Mouse (Mus musculus): ENCODE results near the gene Pfkl. TPM values are rescaled to one million over a fixed set of nuclear protein-coding genes. Genes with fewer than 3 reads are reported as not detected.

Gene Pfkl
- polyA plus RNA-seq, 1 experiment from 2014 or later, result 107 TPM

GRCm38 (mm10) chr10:78009184-78009944 lies 519 bp downstream of the Pfkl start:
- under 1% methylated on average over 59 of the region's 59 CpGs for WGBS
- ATAC-seq (replicated peaks), result peak; percentile 97
- H3K36me3 ChIP-seq, result no peaks in the 10 kb centered on the region
- peak overlapping the region; percentile 92 for H3K9ac ChIP-seq (replicated peaks)
- H3K27ac ChIP-seq (replicated peaks), result peak overlapping the region; percentile 95
- no peaks in the 10 kb centered on the region for H3K27me3 ChIP-seq
- H3K4me3 ChIP-seq, result peak overlapping the region; percentile 95
- H3K4me1 ChIP-seq, result peaks cover 28% of the 10 kb centered on the region
- H3K9me3 ChIP-seq, result no peaks in the 10 kb centered on the region
- peak overlapping the region; percentile 81 for H3K4me2 ChIP-seq (replicated peaks)

DNA sequence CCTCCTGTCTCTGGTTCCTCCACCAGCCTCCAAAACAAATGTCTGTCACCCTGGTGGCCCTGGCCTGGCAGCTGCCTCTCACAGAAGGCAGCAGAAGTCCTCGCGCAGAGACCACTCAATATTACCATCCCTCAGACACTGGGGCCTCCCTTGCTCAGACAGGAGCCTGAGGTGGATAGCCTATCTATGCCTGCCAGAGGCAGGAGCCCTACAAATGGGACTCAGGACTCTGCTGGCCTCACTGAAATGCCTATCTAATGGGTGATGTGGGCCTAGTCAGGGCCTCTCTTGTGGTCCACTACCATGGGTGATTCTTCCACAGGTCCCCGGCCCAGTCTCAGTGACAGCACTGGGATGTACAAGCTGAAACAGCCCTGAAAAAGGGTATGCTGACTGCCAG lies 1.7 kb downstream of the Pfkl start:
- H3K9ac ChIP-seq (replicated peaks), result peak overlapping the region; percentile 92
- no peak for ATAC-seq (replicated peaks)
- H3K4me2 ChIP-seq (replicated peaks), result peak overlapping the region; percentile 81
- H3K36me3 ChIP-seq, result no peaks in the 10 kb centered on the region
- peak overlapping the region; percentile 95 for H3K4me3 ChIP-seq
- no peaks in the 10 kb centered on the region for H3K27me3 ChIP-seq
- peaks cover 28% of the 10 kb centered on the region for H3K4me1 ChIP-seq
- H3K27ac ChIP-seq (replicated peaks), result no peak overlapping the region
- H3K9me3 ChIP-seq, result no peaks in the 10 kb centered on the region
- WGBS, result 81% methylated on average over 3 of the region's 3 CpGs

GRCm38 (mm10) chr10:78007203-78007602 lies 2.7 kb downstream of the Pfkl start:
- Histone ChIP-seq H3K4me1 (peaks cover 28% of the 10 kb centered on the region), H3K4me3 (no peak overlapping the region), H3K9me3 (no peaks in the 10 kb centered on the region), H3K9ac (replicated peaks) (no peak overlapping the region), H3K27ac (replicated peaks) (no peak overlapping the region), H3K4me2 (replicated peaks) (peak overlapping the region; percentile 81; the same call in 1 of the 2 replicates), H3K36me3 (no peaks in the 10 kb centered on the region), H3K27me3 (no peaks in the 10 kb centered on the region)
- WGBS, result 44% methylated on average over 7 of the region's 7 CpGs
- ATAC-seq (replicated peaks), result no peak

GRCm38 (mm10) chr10:78005791-78006438 lies 4.0 kb downstream of the Pfkl start:
- Histone ChIP-seq H3K36me3 (peaks cover 4% of the 10 kb centered on the region; the same call in 1 of the 2 replicates), H3K4me2 (replicated peaks) (no peak overlapping the region), H3K9me3 (no peaks in the 10 kb centered on the region), H3K4me1 (peaks cover 28% of the 10 kb centered on the region), H3K27me3 (no peaks in the 10 kb centered on the region), H3K9ac (replicated peaks) (no peak overlapping the region), H3K4me3 (no peak overlapping the region), H3K27ac (replicated peaks) (no peak overlapping the region)
- no peak for ATAC-seq (replicated peaks)
- WGBS, result 93% methylated on average over 4 of the region's 4 CpGs

DNA sequence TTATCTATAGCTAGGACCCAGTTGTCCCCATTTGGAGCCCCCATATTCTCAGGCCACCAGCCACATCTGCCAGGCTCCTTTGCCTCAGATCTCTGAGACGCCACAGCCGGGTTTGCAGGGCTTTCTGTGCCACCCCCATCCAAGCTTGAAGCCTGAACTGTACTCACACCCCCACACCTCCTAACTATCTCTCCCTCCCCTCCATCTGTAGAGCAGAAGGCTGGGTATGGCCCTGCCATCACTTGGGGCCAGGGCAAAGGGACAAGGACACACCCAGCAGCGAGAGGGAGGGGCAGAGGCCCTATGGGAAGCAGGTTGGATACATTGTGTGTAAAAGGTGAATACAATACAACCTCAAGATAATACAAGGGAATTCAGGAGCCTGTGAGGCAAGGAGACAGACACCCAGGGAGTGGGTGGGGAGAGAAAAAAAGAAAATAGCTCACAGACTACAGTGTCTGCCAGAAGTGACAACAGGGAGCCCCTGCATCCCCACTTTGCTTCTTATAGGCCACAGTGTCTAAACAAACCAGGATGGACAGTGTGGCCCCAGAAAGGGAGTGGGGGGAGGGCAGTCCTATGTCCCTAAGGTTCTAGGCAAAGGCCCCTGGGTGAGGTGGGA lies 5.3 kb downstream of the Pfkl start:
- Histone ChIP-seq H3K4me1 (peaks cover 28% of the 10 kb centered on the region), H3K4me3 (no peak overlapping the region), H3K9ac (replicated peaks) (no peak overlapping the region), H3K27ac (replicated peaks) (no peak overlapping the region), H3K9me3 (no peaks in the 10 kb centered on the region), H3K4me2 (replicated peaks) (no peak overlapping the region), H3K36me3 (peaks cover 16% of the 10 kb centered on the region), H3K27me3 (no peaks in the 10 kb centered on the region)
- WGBS, result 86% methylated on average over 3 of the region's 3 CpGs
- no peak for ATAC-seq (replicated peaks)

DNA sequence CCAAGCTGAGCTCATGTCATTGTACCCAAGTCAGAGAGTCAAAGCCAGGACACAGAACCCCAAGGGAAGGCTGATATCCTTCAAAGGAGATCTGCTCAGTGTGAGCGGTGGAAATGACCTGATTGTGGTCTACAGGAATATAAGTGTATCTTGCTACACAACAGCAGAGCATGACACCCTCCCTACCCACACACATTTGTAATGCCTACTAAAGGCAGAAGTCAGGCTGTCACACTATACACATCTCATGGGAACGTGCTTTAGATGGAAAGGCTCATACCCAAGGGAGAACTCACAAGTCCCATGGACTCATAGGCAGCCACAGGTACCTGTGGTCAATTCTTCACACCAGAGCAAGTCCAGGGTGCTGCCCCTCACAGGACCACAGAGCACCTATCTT lies 7.6 kb downstream of the Pfkl start:
- H3K9me3 ChIP-seq, result no peaks in the 10 kb centered on the region
- H3K27ac ChIP-seq (replicated peaks), result 0 out of 2 replicates have a peak overlapping the region, but pooled peaks have one; percentile 15
- WGBS, result 95% methylated on average over 2 of the region's 2 CpGs
- peaks cover 32% of the 10 kb centered on the region for H3K36me3 ChIP-seq
- peaks cover 10% of the 10 kb centered on the region for H3K4me1 ChIP-seq
- no peak overlapping the region for H3K4me2 ChIP-seq (replicated peaks)
- H3K9ac ChIP-seq (replicated peaks), result no peak overlapping the region
- no peaks in the 10 kb centered on the region for H3K27me3 ChIP-seq
- ATAC-seq (replicated peaks), result no peak
- no peak overlapping the region for H3K4me3 ChIP-seq

DNA sequence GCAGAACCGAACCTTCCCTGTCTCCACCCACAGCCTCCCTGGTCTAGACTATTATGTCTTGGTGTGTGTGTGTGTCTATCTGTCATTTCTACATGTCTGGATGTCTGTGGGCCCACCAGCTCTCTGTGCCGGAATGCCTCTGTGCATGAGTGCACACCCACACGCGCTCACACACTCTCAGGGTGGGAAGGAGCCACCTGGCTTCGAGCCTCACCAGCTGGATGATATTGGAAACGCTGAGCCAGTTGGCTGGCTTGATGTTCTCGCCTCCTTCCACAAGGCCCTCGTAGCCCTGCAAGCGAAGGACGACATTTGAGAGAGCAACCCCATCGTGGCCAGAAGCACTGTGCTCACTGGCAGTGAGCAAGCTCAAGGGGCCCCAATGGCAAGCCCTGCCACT lies 8.1 kb downstream of the Pfkl start:
- Histone ChIP-seq H3K4me2 (replicated peaks) (no peak overlapping the region), H3K4me1 (peaks cover 5% of the 10 kb centered on the region), H3K4me3 (no peak overlapping the region), H3K36me3 (peaks cover 34% of the 10 kb centered on the region), H3K9ac (replicated peaks) (no peak overlapping the region), H3K27me3 (no peaks in the 10 kb centered on the region), H3K9me3 (no peaks in the 10 kb centered on the region), H3K27ac (replicated peaks) (0 out of 2 replicates have a peak overlapping the region, but pooled peaks have one; percentile 15)
- ATAC-seq (replicated peaks), result no peak
- WGBS, result 71% methylated on average over 11 of the region's 11 CpGs

DNA sequence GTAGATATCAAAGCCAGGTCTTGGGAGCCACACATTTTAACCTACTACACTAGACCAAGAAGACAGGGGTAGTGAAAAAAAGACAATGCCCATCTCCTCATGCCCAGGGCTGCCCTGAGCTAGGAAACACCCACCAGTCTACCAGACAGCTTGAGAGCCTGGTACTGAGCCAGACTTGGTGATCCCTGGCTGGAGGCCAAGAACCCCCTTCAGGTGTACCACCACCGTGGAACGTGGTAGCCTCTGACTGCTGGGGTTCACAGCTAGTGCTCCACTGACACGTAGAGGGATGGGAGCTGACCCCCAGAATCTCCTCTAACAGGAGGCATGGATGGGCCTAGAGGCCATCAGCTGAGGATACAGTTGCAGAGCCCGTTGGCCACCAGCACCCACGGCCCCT lies 9.7 kb downstream of the Pfkl start:
- peaks cover 46% of the 10 kb centered on the region for H3K36me3 ChIP-seq
- no peak overlapping the region for H3K9ac ChIP-seq (replicated peaks)
- no peak for ATAC-seq (replicated peaks)
- H3K27ac ChIP-seq (replicated peaks), result no peak overlapping the region
- no peak overlapping the region for H3K4me2 ChIP-seq (replicated peaks)
- no peaks in the 10 kb centered on the region for H3K4me1 ChIP-seq
- H3K9me3 ChIP-seq, result no peaks in the 10 kb centered on the region
- H3K4me3 ChIP-seq, result no peak overlapping the region
- 87% methylated on average over 5 of the region's 5 CpGs for WGBS
- H3K27me3 ChIP-seq, result no peaks in the 10 kb centered on the region

GRCm38 (mm10) chr10:77995639-77996038 lies 14.2 kb downstream of the Pfkl start:
- no peak overlapping the region for H3K9ac ChIP-seq (replicated peaks)
- ATAC-seq (replicated peaks), result no peak
- H3K4me3 ChIP-seq, result no peak overlapping the region
- H3K9me3 ChIP-seq, result no peaks in the 10 kb centered on the region
- H3K4me2 ChIP-seq (replicated peaks), result no peak overlapping the region
- peaks cover 70% of the 10 kb centered on the region for H3K36me3 ChIP-seq
- H3K27me3 ChIP-seq, result no peaks in the 10 kb centered on the region
- 90% methylated on average over 3 of the region's 3 CpGs for whole genome bisulfite sequencing
- no peaks in the 10 kb centered on the region for H3K4me1 ChIP-seq
- H3K27ac ChIP-seq (replicated peaks), result no peak overlapping the region

DNA sequence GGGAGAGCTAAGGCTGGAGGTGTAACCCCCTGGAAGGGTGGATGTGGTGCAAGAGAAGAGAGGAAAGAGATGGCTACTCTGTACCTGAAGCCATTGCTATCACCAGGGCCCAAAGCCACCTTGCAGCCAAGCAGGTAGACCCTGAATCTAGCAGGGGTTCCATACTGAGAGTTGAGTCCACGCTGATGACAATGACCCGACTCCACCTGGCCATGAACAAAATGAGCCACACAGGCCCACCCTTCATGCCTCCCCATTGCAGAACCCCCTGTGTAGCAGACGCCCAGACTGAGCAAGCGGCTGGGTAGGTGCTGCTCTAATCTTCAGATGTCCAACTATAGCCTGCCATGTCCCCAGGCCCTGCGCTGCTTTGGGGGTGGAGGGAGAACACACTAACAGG lies 24.1 kb downstream of the Pfkl start:
- no peak overlapping the region for H3K27ac ChIP-seq (replicated peaks)
- no peaks in the 10 kb centered on the region for H3K4me1 ChIP-seq
- no peak overlapping the region for H3K4me3 ChIP-seq
- peaks cover 40% of the 10 kb centered on the region for H3K36me3 ChIP-seq
- ATAC-seq (replicated peaks), result no peak
- H3K9me3 ChIP-seq, result no peaks in the 10 kb centered on the region
- H3K9ac ChIP-seq (replicated peaks), result no peak overlapping the region
- H3K27me3 ChIP-seq, result no peaks in the 10 kb centered on the region
- WGBS, result 78% methylated on average over 5 of the region's 5 CpGs
- H3K4me2 ChIP-seq (replicated peaks), result no peak overlapping the region

GRCm38 (mm10) chr10:77984660-77985059 lies 25.2 kb downstream of the Pfkl start:
- H3K9me3 ChIP-seq, result no peaks in the 10 kb centered on the region
- no peaks in the 10 kb centered on the region for H3K27me3 ChIP-seq
- no peaks in the 10 kb centered on the region for H3K4me1 ChIP-seq
- H3K9ac ChIP-seq (replicated peaks), result no peak overlapping the region
- H3K27ac ChIP-seq (replicated peaks), result no peak overlapping the region
- WGBS, result 3% methylated on average over 4 of the region's 4 CpGs
- ATAC-seq (replicated peaks), result peak; percentile 60
- no peak overlapping the region for H3K4me3 ChIP-seq
- H3K36me3 ChIP-seq, result peaks cover 34% of the 10 kb centered on the region
- H3K4me2 ChIP-seq (replicated peaks), result no peak overlapping the region

Measured in forebrain, embryonic 15.5 days (tissue).